Mouse (Mus musculus) spleen, adult 2 months (tissue): ENCODE results near the gene Spock2. TPM values are rescaled to one million over a fixed set of nuclear protein-coding genes. Genes with fewer than 3 reads are reported as not detected.
"Not testable (repeated sequence)": the region's sequence is repeated elsewhere in the genome, so short reads cannot be mapped to it uniquely, and the experiment has no call there.

ENCODE experiments used
- DNase-seq, 2 experiments: peaks; one replicate each; pipeline versions ENCODE4 v3.0.0 to v3.0.0-alpha.2; 2012 to 2021; ENCODE audit warnings: low spot score in 2 of 2, low read depth in 1 of 2
- H3K27ac ChIP-seq: fragments of 200-500 bp; 2 replicates; pipeline ENCODE4 v1.5.1; 2012; ENCODE audit warnings: low read length, inconsistent platforms; ENCODE audit not compliant: insufficient read depth
- H3K27me3 ChIP-seq: fragments of 200-500 bp; 2 replicates; pipeline ENCODE4 v1.6.1; 2012; ENCODE audit warnings: mild to moderate bottlenecking, moderate library complexity, low read length, inconsistent platforms; ENCODE audit not compliant: control insufficient read depth, insufficient read depth
- H3K36me3 ChIP-seq: fragments of 200-500 bp; 2 replicates; pipeline ENCODE4 v1.6.1; 2012; ENCODE audit warnings: mild to moderate bottlenecking, low read length, inconsistent platforms; ENCODE audit not compliant: control insufficient read depth, insufficient read depth
- H3K4me1 ChIP-seq: fragments of 200-500 bp; 2 replicates; pipeline ENCODE4 v1.6.1; 2011; ENCODE audit warnings: inconsistent platforms; ENCODE audit not compliant: control insufficient read depth, insufficient read depth, insufficient read length
- H3K4me3 ChIP-seq: fragments of 200-500 bp; 2 replicates; pipeline ENCODE4 v1.5.1; 2011; ENCODE audit warnings: mild to moderate bottlenecking, inconsistent platforms; ENCODE audit not compliant: insufficient read depth, insufficient read length; ENCODE audit errors: extremely low read depth
- CTCF ChIP-seq: fragments of 200-500 bp; IDR thresholded peaks from 2 replicates; pipeline ENCODE4 v1.5.1; 2011; ENCODE audit warnings: mild to moderate bottlenecking, inconsistent platforms; ENCODE audit not compliant: insufficient read depth, insufficient read length, insufficient replicate concordance; ENCODE audit errors: extremely low read depth
- POLR2A ChIP-seq: fragments of 200-500 bp; IDR thresholded peaks from 2 replicates; pipeline ENCODE4 v1.6.1; 2011; ENCODE audit warnings: low read depth, low read length, inconsistent platforms
- WGBS: fragments of 180-500 bp; shearing (Covaris S2); methylation state at CpG from one replicate; pipeline ENCODE4 v1.1.7; 2018; 5-methylcytosine and 5-hydroxymethylcytosine counted together
- polyA plus RNA-seq: library from polyadenylated mRNA; depleted of rRNA; stranded (reverse); fragments of >200 nt; gene quantifications from 2 replicates; pipeline ENCODE4 v1.2.3, GENCODE M21; 2012

Gene Spock2
- polyA plus RNA-seq, 1 experiment, result 2.4 TPM

GRCm38 (mm10) chr10:60136935-60137334, 30.9 kb downstream of the Spock2 start:
- TF ChIP-seq CTCF (no peak), POLR2A (no peak)
- H3K4me3 ChIP-seq, result no peak overlapping the region
- H3K4me1 ChIP-seq, result no peaks in the 10 kb centered on the region
- no peaks in the 10 kb centered on the region for H3K27me3 ChIP-seq
- H3K27ac ChIP-seq, result no peak overlapping the region
- H3K36me3 ChIP-seq, result no peaks in the 10 kb centered on the region
- 90% methylated on average over 7 of the region's 7 CpGs for WGBS
- no peak for DNase-seq

GRCm38 (mm10) chr10:60138680-60139079, 32.7 kb downstream of the Spock2 start:
- WGBS, result 28% methylated on average over 5 of the region's 5 CpGs
- Histone ChIP-seq H3K36me3 (no peaks in the 10 kb centered on the region), H3K4me3 (no peak overlapping the region), H3K4me1 (no peaks in the 10 kb centered on the region), H3K27me3 (no peaks in the 10 kb centered on the region), H3K27ac (no peak overlapping the region)
- TF ChIP-seq CTCF, result no peak
- TF ChIP-seq POLR2A, result no peak
- no peak for DNase-seq

GRCm38 (mm10) chr10:60140751-60141150, 34.7 kb downstream of the Spock2 start:
- Histone ChIP-seq H3K4me3 (no peak overlapping the region), H3K27ac (no peak overlapping the region), H3K36me3 (no peaks in the 10 kb centered on the region), H3K27me3 (no peaks in the 10 kb centered on the region), H3K4me1 (no peaks in the 10 kb centered on the region)
- no peak for TF ChIP-seq CTCF
- DNase-seq, result no peak
- WGBS, result 92% methylated on average over 4 of the region's 4 CpGs

GRCm38 (mm10) chr10:60141656-60142160, 35.7 kb downstream of the Spock2 start:
- 93% methylated on average over 3 of the region's 3 CpGs for WGBS
- TF ChIP-seq POLR2A, result no peak
- no peak for TF ChIP-seq CTCF
- H3K4me3 ChIP-seq, result no peak overlapping the region
- no peak for DNase-seq
- no peak overlapping the region for H3K27ac ChIP-seq
- H3K4me1 ChIP-seq, result no peaks in the 10 kb centered on the region
- H3K36me3 ChIP-seq, result no peaks in the 10 kb centered on the region
- no peaks in the 10 kb centered on the region for H3K27me3 ChIP-seq

GRCm38 (mm10) chr10:60147510-60148047, 41.6 kb downstream of the Spock2 start:
- peaks cover 14% of the 10 kb centered on the region; the same call in 1 of the 2 replicates for H3K4me1 ChIP-seq
- 77% methylated on average over 10 of the region's 10 CpGs for WGBS
- DNase-seq, H3K27ac ChIP-seq, H3K36me3 ChIP-seq, H3K27me3 ChIP-seq, H3K4me3 ChIP-seq: not testable (repeated sequence)

GRCm38 (mm10) chr10:60148087-60148486, 42.1 kb downstream of the Spock2 start:
- no peak overlapping the region for H3K27ac ChIP-seq
- WGBS, result 4% methylated on average over 5 of the region's 5 CpGs
- H3K4me1 ChIP-seq, result peaks cover 14% of the 10 kb centered on the region; the same call in 1 of the 2 replicates
- no peaks in the 10 kb centered on the region for H3K27me3 ChIP-seq
- peak; percentile 93; the same call in 1 of the 2 replicates for TF ChIP-seq CTCF
- no peak for TF ChIP-seq POLR2A
- peak; percentile 70 to 84 for DNase-seq
- H3K36me3 ChIP-seq, result no peaks in the 10 kb centered on the region
- no peak overlapping the region for H3K4me3 ChIP-seq

GRCm38 (mm10) chr10:60151107-60151663, 45.2 kb downstream of the Spock2 start:
- H3K4me1 ChIP-seq, result peaks cover 14% of the 10 kb centered on the region; the same call in 1 of the 2 replicates
- no peaks in the 10 kb centered on the region for H3K36me3 ChIP-seq
- TF ChIP-seq POLR2A (no peak), CTCF (no peak)
- H3K27ac ChIP-seq, result peak overlapping the region; percentile 65
- no peak for DNase-seq
- H3K27me3 ChIP-seq, result no peaks in the 10 kb centered on the region
- 32% methylated on average over 6 of the region's 6 CpGs for WGBS
- H3K4me3 ChIP-seq, result no peak overlapping the region
